Mouse (Mus musculus) lung, postnatal 0 days (tissue): ENCODE measurements at regions not wholly inside any gene's neighbourhood (a gene's known extent, or its start where the extent isn't known, plus 50 kb on each side); places are given as distances from the start of the nearest gene placed in this dataset.

ENCODE experiments used
- CTCF ChIP-seq: IDR thresholded peaks from 2 replicates; pipeline ENCODE4 v1.5.1; 2016; ENCODE audit warnings: antibody characterized with exemption, mild to moderate bottlenecking
- EP300 ChIP-seq: IDR thresholded peaks from 2 replicates; pipeline ENCODE4 v1.6.1; 2016; ENCODE audit warnings: antibody characterized with exemption, mild to moderate bottlenecking, control low read depth

DNA sequence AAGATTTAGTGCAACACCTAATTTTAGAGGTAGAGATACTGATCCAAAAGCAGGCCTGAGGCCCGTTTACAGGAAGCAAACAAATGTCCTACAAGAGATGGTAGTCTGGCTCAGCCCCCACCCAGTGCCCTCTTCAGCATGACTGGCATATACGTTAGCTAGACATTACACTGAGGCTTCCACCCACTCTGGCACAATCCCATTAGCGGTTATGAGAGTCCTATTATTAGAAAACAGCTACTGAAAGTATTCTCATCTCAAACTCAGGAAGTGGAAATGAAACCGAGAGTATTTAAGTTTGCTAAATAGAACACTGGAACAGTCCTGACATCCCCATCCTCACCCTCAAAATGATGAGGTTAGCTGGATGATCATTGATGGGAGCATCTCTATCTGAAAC is 192.3 kb upstream of the Nrp1 start:
- TF ChIP-seq CTCF: no peak
- TF ChIP-seq EP300: no peak
